Mouse (Mus musculus) left cerebral cortex, adult 8-10 months (tissue): ENCODE measurements at regions not wholly inside any gene's neighbourhood (a gene's known extent, or its start where the extent isn't known, plus 50 kb on each side); places are given as distances from the start of the nearest gene placed in this dataset.
A peak's percentile ranks its signal among the peaks of the same experiment; 100 is the strongest.

Source experiments
- DNase-seq, 2 experiments: peaks; one replicate each; pipeline ENCODE4 v3.0.0; 2022; ENCODE audit warnings: low spot score in 2 of 2

DNA sequence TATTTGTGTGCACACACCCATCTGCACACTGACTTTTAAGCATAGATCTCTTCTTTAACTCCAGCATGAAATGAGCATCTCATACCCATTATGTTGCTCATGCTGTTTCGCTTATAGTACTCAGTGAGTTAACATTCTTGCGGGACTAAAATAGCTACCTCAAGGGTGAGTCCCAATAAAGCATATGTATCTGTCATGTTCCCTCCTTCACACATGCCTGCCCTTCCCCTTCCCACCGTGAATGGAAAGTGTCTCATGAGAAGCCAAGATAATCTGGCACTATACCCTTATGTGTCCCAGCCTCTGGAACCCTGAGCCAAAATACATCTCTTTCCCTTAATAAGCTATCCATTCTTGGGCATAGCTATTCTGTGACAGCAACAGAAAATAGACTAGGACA is 352.3 kb downstream of the Gm826 start:
- no peak for DNase-seq

DNA sequence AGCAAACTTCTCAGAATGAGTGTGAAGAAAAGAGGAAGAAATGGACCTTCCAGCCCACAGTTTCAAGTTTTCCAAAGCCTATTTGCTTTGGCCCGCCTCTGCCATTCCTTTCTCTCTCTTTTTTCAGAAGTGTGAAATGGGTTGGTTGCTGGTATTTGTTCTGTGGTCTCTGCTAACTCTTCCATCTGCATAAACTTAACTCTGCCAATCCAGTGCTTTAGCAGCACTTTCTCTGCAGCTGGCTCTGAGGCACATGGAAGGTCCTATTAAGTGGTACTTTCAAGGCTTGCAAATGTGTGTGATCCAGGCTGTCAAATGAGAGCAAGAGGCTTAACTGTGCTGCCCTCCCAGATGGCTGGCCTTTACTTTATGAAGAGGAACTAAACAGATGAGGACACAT is 383.6 kb downstream of the Gm826 start:
- DNase-seq, result no peak

DNA sequence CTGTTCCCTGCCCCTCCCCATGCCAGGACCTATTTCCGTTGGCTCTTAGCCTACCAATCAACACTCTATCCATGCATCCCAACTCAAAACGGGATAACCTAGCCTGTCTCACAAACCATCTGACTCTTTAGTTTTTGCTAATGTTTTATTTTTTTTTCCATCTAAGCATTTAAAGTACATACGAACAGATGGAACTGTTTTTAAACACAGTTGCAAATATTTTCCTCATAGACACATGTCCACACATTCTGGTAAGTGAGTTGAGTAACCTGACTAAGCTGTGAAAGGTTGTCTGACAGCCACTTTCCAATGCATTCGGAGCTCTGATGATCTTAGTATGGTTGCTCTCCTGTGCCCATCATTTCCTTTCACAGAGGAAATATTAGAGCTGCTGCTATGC is 384.9 kb downstream of the Gm826 start:
- no peak for DNase-seq

DNA sequence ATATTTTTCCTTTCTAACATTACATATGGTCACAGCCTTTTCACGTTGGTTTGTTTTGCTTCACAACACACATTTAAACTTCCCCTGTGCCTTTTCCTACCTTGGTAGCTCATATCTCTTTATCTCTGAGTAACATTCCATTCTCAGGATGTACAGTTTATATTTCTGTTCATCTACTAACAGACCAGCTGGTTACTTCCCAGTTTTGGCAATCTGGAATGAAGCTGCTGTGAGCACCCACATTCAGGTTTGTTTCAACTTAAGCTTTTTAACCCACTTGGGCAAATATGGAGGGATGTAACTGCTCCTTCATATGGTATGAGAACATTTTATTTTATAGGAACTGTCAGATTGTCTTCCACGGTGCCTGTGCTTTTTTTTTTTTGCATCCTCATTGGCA is 403.2 kb downstream of the Gm826 start:
- DNase-seq, result no peak

GRCm38 (mm10) chr2:159889701-159890100 is 444.3 kb downstream of the Gm826 start:
- no peak for DNase-seq

DNA sequence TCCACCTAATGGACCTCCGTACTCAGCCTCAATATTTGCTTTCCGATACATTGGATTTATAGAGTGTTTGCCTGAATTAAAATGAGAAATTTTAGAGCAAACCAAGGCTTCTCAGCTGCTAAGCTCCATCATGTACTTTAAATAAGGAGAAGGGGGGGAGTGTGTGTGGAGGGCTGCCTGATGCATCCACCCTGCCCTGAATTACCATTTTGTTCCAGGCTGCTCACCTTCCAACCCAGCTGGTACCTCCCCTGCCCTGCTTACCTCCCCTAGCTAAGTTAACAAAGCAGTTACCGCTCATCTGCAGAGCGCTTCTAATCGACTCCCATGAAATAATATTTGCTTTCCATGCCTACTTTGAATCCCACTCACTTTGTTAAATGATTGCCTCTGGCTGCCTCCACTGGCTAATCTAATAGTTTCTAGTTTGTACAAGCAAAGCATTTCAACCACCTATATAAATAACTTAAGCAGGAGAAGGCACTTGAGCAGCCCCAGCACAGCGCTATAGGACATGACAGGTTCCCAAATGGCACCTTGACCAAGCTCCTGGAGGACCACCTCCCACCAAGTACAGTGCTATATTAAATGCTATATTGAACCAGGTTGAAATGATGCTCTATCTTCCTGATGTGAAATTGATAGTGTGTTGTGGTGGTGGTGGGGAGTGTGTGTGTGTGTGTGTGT is 449.0 kb downstream of the Gm826 start:
- no peak for DNase-seq

- DNase-seq, result no peak
Observed at GRCm38 (mm10) chr2:159866981-159867380, 467.0 kb downstream of the Gm826 start.

DNA sequence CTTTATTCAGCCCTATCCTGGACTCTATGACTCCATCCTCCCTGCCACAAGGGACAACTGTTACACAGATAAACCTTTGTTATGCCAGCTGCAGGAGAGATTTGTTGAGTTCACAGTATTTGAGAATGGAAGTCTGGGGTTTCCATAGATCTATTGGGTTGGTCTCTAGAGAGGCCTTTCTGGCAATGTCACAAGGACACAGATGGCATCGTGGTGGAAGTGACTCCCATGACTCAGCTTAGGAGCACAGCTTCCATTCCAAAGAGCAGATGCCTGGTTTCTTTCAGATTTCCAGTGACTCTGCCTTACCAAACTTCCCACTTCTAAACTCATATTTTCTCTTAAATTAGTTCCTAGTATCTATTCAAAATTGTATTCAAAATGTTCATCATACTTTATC is 467.6 kb downstream of the Gm826 start:
- DNase-seq, result peak in 1 of 2 experiments; percentile 11

DNA sequence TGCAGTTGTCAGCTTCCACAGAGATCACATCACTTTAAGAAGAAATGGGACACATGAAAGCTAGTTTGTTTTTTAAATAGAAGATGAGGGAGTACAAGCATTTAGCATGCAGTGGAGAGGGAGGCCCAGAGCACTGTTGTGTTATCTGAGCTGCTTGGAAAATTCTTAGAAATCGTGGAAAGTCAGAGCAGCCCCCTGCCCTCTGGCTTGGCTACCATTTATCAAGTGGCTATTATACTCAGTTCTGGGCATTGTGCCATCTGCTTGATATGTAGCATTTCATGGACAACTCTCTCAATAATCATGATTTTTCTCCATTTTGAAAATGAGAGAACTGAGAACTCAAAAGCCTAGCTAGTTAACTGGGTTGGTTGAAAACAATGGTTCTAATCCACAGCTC is 470.8 kb downstream of the Gm826 start:
- no peak for DNase-seq

- DNase-seq, result no peak
Observed at GRCm38 (mm10) chr2:159853891-159854665, 479.9 kb downstream of the Gm826 start.

DNA sequence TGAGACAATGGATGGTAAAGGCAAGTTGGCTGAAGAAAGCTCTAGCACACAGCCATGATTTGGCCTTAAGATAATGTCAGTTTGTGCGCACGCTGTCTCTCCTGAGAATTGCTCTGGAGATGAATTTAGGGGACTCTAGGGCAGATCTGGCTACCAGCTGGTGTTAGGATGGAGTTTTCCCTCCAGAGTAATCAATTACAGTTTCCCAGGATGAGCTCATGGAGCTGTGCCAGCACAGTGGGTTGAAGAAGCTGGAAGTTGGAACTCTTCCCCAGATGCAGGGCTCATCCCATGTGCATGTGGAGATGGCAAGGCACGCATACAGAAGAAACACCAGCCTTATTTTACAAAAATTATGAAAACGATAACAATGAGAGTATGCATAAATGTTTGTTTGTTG is 481.0 kb downstream of the Gm826 start:
- DNase-seq, result no peak

GRCm38 (mm10) chr2:159832488-159833113 is 501.4 kb downstream of the Gm826 start:
- DNase-seq, result no peak

GRCm38 (mm10) chr2:159826417-159826816 is 507.5 kb downstream of the Gm826 start:
- DNase-seq, result no peak

- DNase-seq, result no peak
Observed at GRCm38 (mm10) chr2:159818556-159818955, 515.4 kb downstream of the Gm826 start.

- DNase-seq, result no peak
Observed at GRCm38 (mm10) chr2:159816344-159816743, 517.6 kb downstream of the Gm826 start.
